Mouse (Mus musculus) lung, embryonic 16.5 days (tissue): Measurements from ENCODE around the gene Rab15. TPM values are rescaled to one million over a fixed set of nuclear protein-coding genes. Genes with fewer than 3 reads are reported as not detected.
A peak's percentile ranks its signal among the peaks of the same experiment; 100 is the strongest.

Source experiments
- ATAC-seq: fragments of 200-750 bp; cut with Nextera tagmentation; 2 replicates; pipeline ENCODE4 v1.8.0; 2017; ENCODE audit warnings: low read depth, mild to moderate bottlenecking, moderate library complexity
- H3K27ac ChIP-seq: fragments of 300-500 bp; sonication (generic); 2 replicates; pipeline ENCODE4 v1.5.1; 2014; ENCODE audit warnings: mild to moderate bottlenecking, control low read depth, low read length
- H3K27me3 ChIP-seq: fragments of 300-500 bp; sonication (generic); 2 replicates; pipeline ENCODE4 v1.6.1; 2014; ENCODE audit warnings: low read depth, low read length, mixed read lengths; ENCODE audit not compliant: control insufficient read depth, insufficient read depth
- H3K36me3 ChIP-seq: fragments of 300-500 bp; sonication (generic); 2 replicates; pipeline ENCODE4 v1.6.1; 2014; ENCODE audit warnings: low read length; ENCODE audit not compliant: control insufficient read depth, insufficient read depth
- H3K4me1 ChIP-seq: fragments of 300-500 bp; sonication (generic); replicated peaks from 2 replicates; pipeline ENCODE4 v1.6.1; 2014; ENCODE audit warnings: low read length, mixed read lengths; ENCODE audit not compliant: control insufficient read depth, insufficient read depth
- H3K4me2 ChIP-seq: fragments of 300-500 bp; sonication (generic); 2 replicates; pipeline ENCODE4 v1.6.1; 2014; ENCODE audit warnings: low read depth, low read length, control low read depth
- H3K4me3 ChIP-seq: fragments of 300-500 bp; sonication (generic); 2 replicates; pipeline ENCODE4 v1.5.1; 2014; ENCODE audit warnings: mild to moderate bottlenecking, low read length, control low read depth
- H3K9ac ChIP-seq: fragments of 300-500 bp; sonication (generic); 2 replicates; pipeline ENCODE4 v1.6.1; 2014; ENCODE audit warnings: low read length, control low read depth
- H3K9me3 ChIP-seq: fragments of 300-500 bp; sonication (generic); 2 replicates; pipeline ENCODE4 v1.6.1; 2016; ENCODE audit warnings: low read length; ENCODE audit not compliant: control insufficient read depth
- whole genome bisulfite sequencing: fragments of 180-500 bp; shearing (Covaris S2); extraction: QIAGEN DNeasy Blood & Tissue Kit; methylation state at CpG from one replicate; pipeline ENCODE4 v1.1.7; 2014; 5-methylcytosine and 5-hydroxymethylcytosine counted together
- polyA plus RNA-seq: library from polyadenylated mRNA; unstranded; fragments of >200 nt; fragmentation: Nextera tagmentation; extraction: Ambion mirVana; gene quantifications from 2 replicates; pipeline ENCODE4 v1.2.1, GENCODE M21; 2015

Gene Rab15
- polyA plus RNA-seq, 1 experiment from 2014 or later = 35.8 TPM

- Histone ChIP-seq H3K27ac (no peak overlapping the region), H3K36me3 (no peaks in the 10 kb centered on the region), H3K9ac (no peak overlapping the region), H3K4me2 (no peak overlapping the region), H3K4me3 (no peak overlapping the region), H3K27me3 (no peaks in the 10 kb centered on the region), H3K4me1 (no peaks in the 10 kb centered on the region; the same call in 1 of the 2 replicates), H3K9me3 (no peaks in the 10 kb centered on the region)
- no peak for ATAC-seq
- WGBS = 83% methylated on average over 1 of the region's 1 CpGs
Observed at GRCm38 (mm10) chr12:76853378-76854142, 30.9 kb upstream of the Rab15 start.

GRCm38 (mm10) chr12:76852419-76852818, 29.7 kb upstream of the Rab15 start:
- no peak for ATAC-seq
- H3K36me3 ChIP-seq = no peaks in the 10 kb centered on the region
- H3K4me3 ChIP-seq = no peak overlapping the region
- H3K27me3 ChIP-seq = no peaks in the 10 kb centered on the region
- H3K4me2 ChIP-seq = no peak overlapping the region
- H3K9me3 ChIP-seq = no peaks in the 10 kb centered on the region
- H3K27ac ChIP-seq = no peak overlapping the region
- no peak overlapping the region for H3K9ac ChIP-seq
- 84% methylated on average over 2 of the region's 2 CpGs for WGBS
- no peaks in the 10 kb centered on the region; the same call in 1 of the 2 replicates for H3K4me1 ChIP-seq

DNA sequence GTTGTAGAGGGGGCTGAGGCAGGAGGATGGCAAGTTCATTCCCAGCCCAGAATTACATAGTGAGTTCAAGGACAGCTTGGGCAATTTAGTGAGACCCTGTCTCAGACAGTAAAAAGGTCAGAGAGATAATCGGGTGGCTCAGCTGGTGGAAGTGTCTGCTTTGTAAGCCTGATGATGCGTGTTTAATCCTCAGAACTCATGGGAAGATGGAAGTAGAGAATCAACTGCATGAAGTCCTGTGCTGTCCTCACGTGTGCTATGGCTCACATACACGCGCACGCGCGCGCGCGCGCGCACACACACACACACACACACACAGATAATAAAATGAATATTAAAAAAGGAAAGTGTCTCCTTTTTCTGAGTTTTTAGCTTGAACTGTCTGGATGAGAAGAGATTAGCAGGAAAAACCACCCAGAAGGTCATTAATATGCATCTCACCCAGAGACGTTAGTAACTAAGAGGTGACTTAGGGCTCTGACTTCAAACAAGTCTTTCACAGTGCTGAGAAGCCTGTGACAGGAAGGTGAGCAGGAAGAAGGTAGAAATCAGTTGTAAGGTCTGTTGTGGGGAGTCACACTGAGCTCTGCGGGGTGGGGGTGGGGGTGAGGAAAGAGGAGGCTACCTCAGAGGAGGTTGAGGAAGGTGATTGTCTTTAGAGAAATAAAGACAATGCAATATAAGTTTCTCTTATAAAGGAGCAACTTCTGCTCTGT, 21.8 kb upstream of the Rab15 start:
- Histone ChIP-seq H3K4me1 (no peaks in the 10 kb centered on the region), H3K27ac (no peak overlapping the region), H3K9me3 (no peaks in the 10 kb centered on the region), H3K4me3 (no peak overlapping the region), H3K9ac (no peak overlapping the region), H3K27me3 (no peaks in the 10 kb centered on the region), H3K4me2 (no peak overlapping the region), H3K36me3 (no peaks in the 10 kb centered on the region)
- 83% methylated on average over 15 of the region's 15 CpGs for WGBS
- no peak for ATAC-seq

GRCm38 (mm10) chr12:76840081-76840480, 17.4 kb upstream of the Rab15 start:
- Histone ChIP-seq H3K9me3 (no peaks in the 10 kb centered on the region), H3K4me1 (peaks cover 7% of the 10 kb centered on the region), H3K4me3 (no peak overlapping the region), H3K27ac (no peak overlapping the region), H3K9ac (no peak overlapping the region), H3K27me3 (no peaks in the 10 kb centered on the region), H3K4me2 (no peak overlapping the region), H3K36me3 (no peaks in the 10 kb centered on the region)
- 66% methylated on average over 6 of the region's 6 CpGs for WGBS
- ATAC-seq = no peak

DNA sequence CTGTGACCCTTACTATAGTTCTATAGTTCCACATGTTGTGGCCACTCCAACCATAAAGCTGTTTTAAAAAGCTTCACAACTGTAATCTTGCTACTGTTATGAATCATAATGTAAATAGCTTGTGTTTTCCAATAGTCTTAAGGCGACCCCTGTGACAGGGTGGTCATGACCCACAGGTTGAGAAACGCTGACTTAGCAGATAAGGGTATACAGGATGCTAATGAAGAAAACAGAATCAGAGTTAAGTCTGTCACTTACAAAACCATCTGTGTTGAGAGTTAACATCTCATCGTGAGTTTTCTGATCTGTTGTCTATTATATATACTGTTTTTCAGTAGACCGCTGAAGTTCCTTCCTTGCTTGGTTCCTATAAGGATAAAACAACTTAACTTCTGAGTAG, 16.6 kb upstream of the Rab15 start:
- Histone ChIP-seq H3K27ac (no peak overlapping the region), H3K9ac (no peak overlapping the region), H3K27me3 (no peaks in the 10 kb centered on the region), H3K36me3 (no peaks in the 10 kb centered on the region), H3K4me1 (peaks cover 7% of the 10 kb centered on the region), H3K4me2 (no peak overlapping the region), H3K4me3 (no peak overlapping the region), H3K9me3 (no peaks in the 10 kb centered on the region)
- ATAC-seq = no peak
- 85% methylated on average over 4 of the region's 4 CpGs for WGBS

DNA sequence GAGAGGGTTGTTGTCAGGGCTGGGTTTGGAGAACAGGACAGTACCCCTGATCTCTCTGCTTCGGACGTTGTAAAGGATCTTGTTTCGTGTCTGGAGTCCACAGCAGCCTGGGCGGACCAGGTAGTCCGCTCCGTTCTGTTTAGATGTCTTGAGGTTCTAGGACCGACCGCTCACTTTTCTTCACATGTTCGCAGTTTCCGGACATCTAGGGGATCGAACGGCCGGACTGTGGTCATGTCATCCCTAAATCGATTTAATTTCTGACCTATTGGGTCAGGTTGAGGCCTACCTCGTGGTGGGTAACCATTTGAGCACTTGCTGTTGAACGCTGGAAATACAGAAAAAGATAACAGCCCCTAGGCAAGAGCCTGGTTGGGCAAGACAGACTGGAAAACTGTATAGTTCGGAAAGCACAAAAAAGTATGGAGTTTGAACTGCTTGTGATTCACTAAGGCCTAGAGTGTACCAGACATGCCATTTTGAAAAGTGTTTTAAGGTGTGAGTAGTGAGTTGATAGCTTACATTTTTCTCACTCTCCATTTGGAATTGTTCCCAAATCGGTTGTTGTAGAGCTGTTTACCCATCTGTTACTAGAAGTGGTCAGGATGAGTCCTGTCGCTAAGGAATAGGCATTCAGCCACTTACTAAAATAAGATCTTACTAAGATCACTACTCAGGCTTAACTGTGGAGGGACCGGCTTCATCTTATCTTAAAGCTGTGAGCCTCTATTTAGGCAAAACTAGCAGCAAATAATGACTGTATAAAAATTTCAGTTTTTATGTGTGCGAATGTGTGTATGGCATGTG, 15.3 kb upstream of the Rab15 start:
- no peaks in the 10 kb centered on the region for H3K27me3 ChIP-seq
- H3K9me3 ChIP-seq = no peaks in the 10 kb centered on the region
- WGBS = 10% methylated on average over 21 of the region's 21 CpGs
- H3K4me3 ChIP-seq = peak overlapping the region; percentile 69
- H3K36me3 ChIP-seq = no peaks in the 10 kb centered on the region
- peak overlapping the region; percentile 61 for H3K4me2 ChIP-seq
- no peak for ATAC-seq
- H3K27ac ChIP-seq = peak overlapping the region; percentile 53
- H3K9ac ChIP-seq = peak overlapping the region; percentile 78
- peaks cover 7% of the 10 kb centered on the region for H3K4me1 ChIP-seq

GRCm38 (mm10) chr12:76837101-76837843, 14.6 kb upstream of the Rab15 start:
- Histone ChIP-seq H3K4me3 (peak overlapping the region; percentile 69), H3K27me3 (no peaks in the 10 kb centered on the region), H3K27ac (peak overlapping the region; percentile 62), H3K9ac (peak overlapping the region; percentile 78), H3K9me3 (no peaks in the 10 kb centered on the region), H3K36me3 (no peaks in the 10 kb centered on the region), H3K4me2 (peak overlapping the region; percentile 61), H3K4me1 (peaks cover 7% of the 10 kb centered on the region)
- WGBS = under 1% methylated on average over 43 of the region's 43 CpGs
- peak; percentile 99 for ATAC-seq

GRCm38 (mm10) chr12:76832704-76833103, 10.0 kb upstream of the Rab15 start:
- Histone ChIP-seq H3K4me3 (no peak overlapping the region), H3K9me3 (no peaks in the 10 kb centered on the region), H3K36me3 (no peaks in the 10 kb centered on the region), H3K9ac (no peak overlapping the region), H3K27ac (no peak overlapping the region), H3K27me3 (no peaks in the 10 kb centered on the region), H3K4me1 (no peaks in the 10 kb centered on the region), H3K4me2 (no peak overlapping the region)
- WGBS = 6% methylated on average over 3 of the region's 3 CpGs
- no peak for ATAC-seq
